Mouse (Mus musculus) kidney, embryonic 14.5 days (tissue): ENCODE measurements at regions not wholly inside any gene's neighbourhood (a gene's known extent, or its start where the extent isn't known, plus 50 kb on each side); places are given as distances from the start of the nearest gene placed in this dataset.

ENCODE experiments used
- ATAC-seq: fragments of 200-750 bp; cut with Nextera tagmentation; 2 replicates; pipeline ENCODE4 v1.8.0; 2017; ENCODE audit warnings: moderate number of reproducible peaks, mild to moderate bottlenecking, moderate TSS enrichment, moderate library complexity; ENCODE audit not compliant: low FRiP score, low TSS enrichment
- H3K27ac ChIP-seq: fragments of 300-500 bp; sonication (generic); 2 replicates; pipeline ENCODE4 v1.5.1; 2014; ENCODE audit warnings: low read depth, mild to moderate bottlenecking, low read length, moderate library complexity, mixed read lengths
- H3K27me3 ChIP-seq: fragments of 300-500 bp; sonication (generic); 2 replicates; pipeline ENCODE4 v1.6.1; 2014; ENCODE audit warnings: mild to moderate bottlenecking, low read length; ENCODE audit not compliant: control insufficient read depth, insufficient read depth
- H3K36me3 ChIP-seq: fragments of 300-500 bp; sonication (generic); 2 replicates; pipeline ENCODE4 v1.6.1; 2014; ENCODE audit warnings: low read length, mixed read lengths; ENCODE audit not compliant: control insufficient read depth, insufficient read depth
- H3K4me1 ChIP-seq: fragments of 300-500 bp; sonication (generic); 2 replicates; pipeline ENCODE4 v1.6.1; 2014; ENCODE audit warnings: low read length, mixed read lengths; ENCODE audit not compliant: control insufficient read depth, insufficient read depth
- H3K4me2 ChIP-seq: fragments of 300-500 bp; sonication (generic); replicated peaks from 2 replicates; pipeline ENCODE4 v1.6.1; 2014; ENCODE audit warnings: low read depth, mild to moderate bottlenecking, low read length
- H3K4me3 ChIP-seq: fragments of 300-500 bp; sonication (generic); 2 replicates; pipeline ENCODE4 v1.5.1; 2014; ENCODE audit warnings: mild to moderate bottlenecking, low read length
- H3K9ac ChIP-seq: fragments of 300-500 bp; sonication (generic); 2 replicates; pipeline ENCODE4 v1.6.1; 2014; ENCODE audit warnings: low read depth, mild to moderate bottlenecking, low read length, moderate library complexity
- H3K9me3 ChIP-seq: fragments of 300-500 bp; sonication (generic); 2 replicates; pipeline ENCODE4 v1.6.1; 2016; ENCODE audit warnings: low read length; ENCODE audit not compliant: control insufficient read depth
- WGBS: fragments of 180-500 bp; shearing (Covaris S2); extraction: QIAGEN DNeasy Blood & Tissue Kit; methylation state at CpG from one replicate; pipeline ENCODE4 v1.1.7; 2014; 5-methylcytosine and 5-hydroxymethylcytosine counted together

GRCm38 (mm10) chr9:41754434-41755002, 369.6 kb downstream of the Sorl1 start:
- Histone ChIP-seq H3K4me2 (no peak overlapping the region), H3K36me3 (no peaks in the 10 kb centered on the region), H3K9me3 (no peaks in the 10 kb centered on the region), H3K9ac (no peak overlapping the region), H3K4me1 (no peaks in the 10 kb centered on the region), H3K4me3 (no peak overlapping the region), H3K27ac (no peak overlapping the region), H3K27me3 (no peaks in the 10 kb centered on the region)
- WGBS, result 75% methylated on average over 6 of the region's 6 CpGs
- no peak for ATAC-seq

GRCm38 (mm10) chr9:41745979-41746647, 378.0 kb downstream of the Sorl1 start:
- WGBS, result 78% methylated on average over 5 of the region's 5 CpGs
- no peak for ATAC-seq
- H3K27me3 ChIP-seq, result no peaks in the 10 kb centered on the region

DNA sequence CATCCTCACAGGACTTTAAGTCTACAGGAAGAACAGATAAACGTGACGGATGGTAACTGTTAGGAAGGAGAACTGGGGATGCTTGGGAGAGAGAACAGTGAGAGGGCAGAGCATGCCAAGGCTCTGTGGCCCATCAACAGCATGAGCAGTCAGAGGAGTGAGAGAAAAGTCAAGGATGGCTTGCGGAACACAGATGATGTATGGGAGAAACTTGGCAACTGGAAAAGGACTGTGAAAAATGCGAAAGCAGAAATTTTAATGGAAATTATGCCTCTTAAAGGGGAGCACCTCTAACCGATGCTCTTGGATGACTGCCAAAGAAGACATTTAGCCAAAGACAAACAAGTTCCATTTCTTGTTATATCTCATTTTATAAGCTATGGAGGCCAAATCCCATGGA, 382.6 kb downstream of the Sorl1 start:
- no peaks in the 10 kb centered on the region for H3K9me3 ChIP-seq
- WGBS, result 65% methylated on average over 5 of the region's 5 CpGs
- H3K4me3 ChIP-seq, result no peak overlapping the region
- no peak for ATAC-seq
- no peaks in the 10 kb centered on the region for H3K36me3 ChIP-seq
- H3K9ac ChIP-seq, result no peak overlapping the region
- H3K27ac ChIP-seq, result no peak overlapping the region
- H3K27me3 ChIP-seq, result no peaks in the 10 kb centered on the region
- no peak overlapping the region for H3K4me2 ChIP-seq
- H3K4me1 ChIP-seq, result peaks cover 6% of the 10 kb centered on the region; the same call in 1 of the 2 replicates

More at GRCm38 (mm10) chr9:41745979-41746647, 378.0 kb downstream of the Sorl1 start:
- H3K4me2 ChIP-seq, result no peak overlapping the region
- H3K9ac ChIP-seq, result no peak overlapping the region
- H3K9me3 ChIP-seq, result no peaks in the 10 kb centered on the region
- H3K4me1 ChIP-seq, result no peaks in the 10 kb centered on the region
- H3K4me3 ChIP-seq, result no peak overlapping the region
- no peak overlapping the region for H3K27ac ChIP-seq
- no peaks in the 10 kb centered on the region for H3K36me3 ChIP-seq

DNA sequence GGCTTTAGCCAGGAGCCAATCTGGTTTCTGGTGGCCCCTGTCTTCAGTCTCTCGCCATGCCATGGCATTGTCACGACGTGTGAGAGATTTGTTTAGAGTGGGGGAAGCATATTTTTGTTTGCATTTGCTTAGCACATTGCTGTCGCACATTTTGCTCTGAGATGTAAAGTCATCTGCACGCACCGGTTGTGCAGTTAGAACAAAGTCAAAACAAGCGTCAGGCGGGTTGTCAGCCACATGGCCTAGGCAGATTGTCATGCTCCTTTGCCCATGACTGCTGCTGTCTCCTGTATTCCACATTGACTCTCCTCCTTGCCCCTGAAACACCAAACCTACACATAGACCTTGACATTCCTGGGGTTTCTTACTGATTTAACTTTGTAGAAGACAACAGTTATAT, 383.6 kb downstream of the Sorl1 start:
- H3K4me1 ChIP-seq, result peaks cover 7% of the 10 kb centered on the region; the same call in 1 of the 2 replicates
- no peaks in the 10 kb centered on the region for H3K27me3 ChIP-seq
- no peak overlapping the region for H3K4me2 ChIP-seq
- H3K27ac ChIP-seq, result no peak overlapping the region
- 91% methylated on average over 8 of the region's 8 CpGs for WGBS
- H3K9ac ChIP-seq, result no peak overlapping the region
- no peaks in the 10 kb centered on the region for H3K36me3 ChIP-seq
- no peaks in the 10 kb centered on the region for H3K9me3 ChIP-seq
- no peak overlapping the region for H3K4me3 ChIP-seq
- ATAC-seq, result no peak

- Histone ChIP-seq H3K4me1 (peaks cover 7% of the 10 kb centered on the region; the same call in 1 of the 2 replicates), H3K9ac (no peak overlapping the region), H3K27ac (no peak overlapping the region), H3K9me3 (no peaks in the 10 kb centered on the region), H3K4me2 (no peak overlapping the region), H3K27me3 (no peaks in the 10 kb centered on the region), H3K36me3 (no peaks in the 10 kb centered on the region), H3K4me3 (no peak overlapping the region)
- no peak for ATAC-seq
- 44% methylated on average over 6 of the region's 6 CpGs for WGBS
Measured at GRCm38 (mm10) chr9:41737671-41738070, 386.4 kb downstream of the Sorl1 start.

DNA sequence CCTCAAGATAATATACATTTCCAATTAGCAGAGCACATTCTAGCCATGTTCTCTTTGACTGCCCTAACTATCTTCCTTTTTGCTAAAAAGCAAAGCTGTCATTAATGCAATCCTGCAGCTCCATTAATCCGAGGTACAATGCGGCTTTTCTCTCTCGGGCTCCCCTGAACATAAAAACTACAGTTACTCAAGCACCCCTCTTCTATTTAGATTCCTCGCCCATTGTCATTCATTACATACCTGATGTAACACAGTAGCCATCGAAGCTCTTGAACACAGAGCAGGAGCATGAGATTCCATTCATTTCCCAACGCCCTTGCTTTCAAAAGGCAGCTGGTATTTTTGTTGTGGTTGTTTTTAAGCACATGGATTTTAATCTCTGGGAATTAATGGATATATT, 387.2 kb downstream of the Sorl1 start:
- Histone ChIP-seq H3K27ac (peak overlapping the region; percentile 83; the same call in 1 of the 2 replicates), H3K27me3 (no peaks in the 10 kb centered on the region), H3K9me3 (no peaks in the 10 kb centered on the region), H3K4me3 (peak overlapping the region; percentile 39; the same call in 1 of the 2 replicates), H3K36me3 (no peaks in the 10 kb centered on the region), H3K9ac (peak overlapping the region; percentile 61; the same call in 1 of the 2 replicates), H3K4me1 (peaks cover 7% of the 10 kb centered on the region; the same call in 1 of the 2 replicates), H3K4me2 (peak overlapping the region; percentile 84)
- ATAC-seq, result no peak
- WGBS, result 17% methylated on average over 6 of the region's 6 CpGs

DNA sequence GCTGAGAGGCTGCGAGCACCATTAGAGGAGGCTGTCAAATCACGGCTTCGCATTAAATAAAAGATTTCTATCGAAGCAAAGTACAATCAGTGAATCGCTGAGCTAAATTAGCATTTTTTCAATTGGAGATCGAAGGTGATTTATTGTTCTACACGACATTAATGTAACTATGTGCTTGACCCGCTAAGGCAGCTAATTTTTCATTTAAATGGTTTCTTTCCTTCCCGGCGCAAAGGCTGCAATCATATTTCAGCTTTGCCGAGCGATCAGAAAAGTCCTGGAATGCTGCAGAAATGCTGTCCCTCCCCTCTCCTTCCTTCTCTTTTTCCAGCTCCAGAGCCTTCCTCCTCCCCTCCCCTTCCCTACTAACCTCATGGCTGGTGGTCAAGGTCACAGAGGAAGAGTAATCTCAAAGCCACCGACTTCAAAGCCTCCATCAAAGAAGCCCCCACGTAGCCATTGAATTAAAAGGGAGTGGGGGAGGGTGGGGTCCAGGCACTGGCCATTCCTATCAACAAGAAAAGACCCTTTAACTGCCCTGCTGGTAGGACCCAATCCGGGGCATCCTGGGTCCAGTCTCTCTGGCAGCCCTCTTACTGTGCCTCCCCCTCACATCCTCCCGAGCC, 387.8 kb downstream of the Sorl1 start:
- peak overlapping the region; percentile 84 for H3K4me2 ChIP-seq
- H3K36me3 ChIP-seq, result no peaks in the 10 kb centered on the region
- peak overlapping the region; percentile 39 for H3K4me3 ChIP-seq
- peak overlapping the region; percentile 61 for H3K9ac ChIP-seq
- peak overlapping the region; percentile 83 for H3K27ac ChIP-seq
- no peaks in the 10 kb centered on the region for H3K9me3 ChIP-seq
- no peaks in the 10 kb centered on the region for H3K27me3 ChIP-seq
- peaks cover 7% of the 10 kb centered on the region; the same call in 1 of the 2 replicates for H3K4me1 ChIP-seq
- under 1% methylated on average over 16 of the region's 16 CpGs for WGBS
- peak; percentile 67 for ATAC-seq

DNA sequence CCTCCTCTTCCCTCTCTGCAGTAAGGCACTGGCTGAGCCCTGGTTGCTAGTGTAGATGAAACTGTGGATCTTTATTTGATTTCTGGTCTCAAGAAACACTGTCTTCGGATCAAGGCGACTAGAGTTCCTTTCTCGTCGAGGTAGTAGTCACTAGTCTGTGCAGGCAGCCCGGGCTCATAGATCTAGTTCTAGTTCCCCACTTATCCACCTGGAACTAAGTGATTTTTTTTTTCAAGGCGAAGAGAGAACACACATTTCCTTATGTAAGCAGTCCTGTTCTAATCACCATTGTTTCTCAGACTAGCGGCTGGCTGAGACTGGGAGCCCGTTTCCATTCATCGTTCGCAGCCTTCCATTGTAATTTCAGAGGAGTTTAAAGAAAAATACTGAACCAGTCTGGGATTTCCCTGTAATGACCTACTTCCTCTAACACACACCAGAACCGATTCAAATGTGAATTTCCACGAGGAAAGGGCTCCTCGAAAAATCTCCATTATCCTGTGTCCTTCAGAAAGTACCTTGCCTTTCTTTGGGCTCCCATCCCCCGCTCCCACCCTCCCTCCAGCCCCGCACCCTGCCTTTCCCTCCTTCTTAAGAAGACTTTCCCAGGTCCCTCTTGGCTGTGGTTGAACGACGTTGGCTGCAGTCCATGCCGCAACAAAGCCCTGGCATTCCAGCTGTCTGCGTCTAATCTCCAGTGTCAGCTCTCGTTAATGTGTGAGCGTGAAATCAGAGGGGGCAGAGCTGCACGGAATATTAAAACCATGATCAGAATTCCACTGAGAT, 388.5 kb downstream of the Sorl1 start:
- Histone ChIP-seq H3K27ac (peak overlapping the region; percentile 83), H3K9ac (peak overlapping the region; percentile 61), H3K4me2 (peak overlapping the region; percentile 84), H3K36me3 (no peaks in the 10 kb centered on the region), H3K27me3 (no peaks in the 10 kb centered on the region), H3K4me3 (peak overlapping the region; percentile 39), H3K4me1 (peaks cover 7% of the 10 kb centered on the region; the same call in 1 of the 2 replicates), H3K9me3 (no peaks in the 10 kb centered on the region)
- WGBS, result under 1% methylated on average over 22 of the region's 22 CpGs
- peak; percentile 69 for ATAC-seq
